Mouse (Mus musculus) neural tube, embryonic 10.5 days (tissue): ENCODE measurements around the gene Foxl1.
A peak's percentile ranks its signal among the peaks of the same experiment; 100 is the strongest.

Experiments
- DNase-seq: peaks from one replicate; pipeline ENCODE4 v3.0.0-alpha.2; 2017; ENCODE audit warnings: low spot score; ENCODE audit errors: extremely low spot score

Gene Foxl1

GRCm38 (mm10) chr8:121164017-121164469 lies 36.3 kb downstream of the Foxl1 start:
- no peak for DNase-seq

GRCm38 (mm10) chr8:121168033-121168432 lies 40.3 kb downstream of the Foxl1 start:
- DNase-seq = no peak

GRCm38 (mm10) chr8:121170116-121170515 lies 42.4 kb downstream of the Foxl1 start:
- no peak for DNase-seq

DNA sequence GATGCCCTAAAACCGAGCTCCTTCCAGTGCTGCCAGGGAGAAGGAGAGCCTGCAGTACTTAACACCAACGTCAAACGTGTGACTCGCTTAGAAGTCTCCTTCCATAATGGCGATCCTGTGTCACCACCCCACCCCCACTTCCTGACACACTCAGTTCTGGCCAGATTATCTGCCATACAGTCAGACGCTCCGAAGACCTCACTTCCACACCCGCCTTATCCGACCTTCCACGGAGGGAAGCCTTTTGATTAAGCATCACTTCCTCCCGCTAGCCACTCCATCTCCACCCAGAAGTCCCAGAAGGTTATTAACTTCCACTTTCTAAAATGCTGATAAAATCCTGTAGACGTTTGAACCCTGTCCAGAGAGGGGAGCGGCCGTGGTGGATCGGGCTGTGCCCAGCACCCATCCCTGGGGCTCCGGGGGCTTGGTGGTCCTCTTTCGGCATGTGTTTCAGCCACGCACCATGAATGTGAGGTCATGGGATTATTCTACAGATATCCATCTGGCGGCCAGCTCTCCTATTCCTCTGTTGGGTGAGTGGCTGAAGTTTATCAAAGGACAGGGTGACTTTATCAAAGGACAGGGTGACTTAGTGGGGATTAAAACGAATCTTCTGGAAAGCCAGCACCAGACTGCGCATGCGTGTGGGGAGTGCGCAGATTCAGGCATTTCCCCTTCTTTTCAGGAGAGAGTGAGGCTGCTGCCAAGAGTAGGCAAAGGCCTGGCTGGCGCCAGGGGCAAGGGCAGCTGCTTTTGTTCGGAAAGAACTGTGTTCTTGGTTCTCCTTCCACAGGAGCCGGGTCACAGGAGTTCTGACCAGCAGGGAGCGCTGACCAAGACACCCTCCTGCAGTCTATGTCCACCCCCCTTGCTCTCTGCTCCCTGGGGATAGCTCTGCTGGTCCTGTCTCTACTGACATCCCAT lies 43.1 kb downstream of the Foxl1 start:
- DNase-seq = no peak

DNA sequence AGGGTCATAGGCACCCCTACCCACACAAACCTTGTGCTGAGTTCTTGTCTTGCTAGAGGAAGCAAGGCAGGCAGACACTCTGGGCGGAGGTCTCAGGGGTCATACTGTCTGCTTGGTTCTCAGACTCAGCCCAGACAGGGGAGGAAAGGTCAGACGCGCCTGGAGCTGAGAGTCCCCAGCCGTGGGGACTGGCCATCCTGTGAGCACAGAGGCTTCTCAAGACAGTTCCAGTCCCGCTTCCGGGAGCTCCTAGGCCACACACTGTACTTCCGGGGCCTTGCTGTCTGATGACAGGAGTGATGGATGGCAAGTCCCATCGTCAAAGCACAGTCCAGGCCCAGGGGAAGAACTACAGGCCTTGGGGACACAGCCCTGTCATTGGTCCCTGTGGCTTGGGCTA lies 44.8 kb downstream of the Foxl1 start:
- no peak for DNase-seq

- peak; percentile 41 for DNase-seq
Observed at GRCm38 (mm10) chr8:121174178-121174577, 46.4 kb downstream of the Foxl1 start.

- DNase-seq = peak; percentile 42
Observed at GRCm38 (mm10) chr8:121174721-121175539, 47.2 kb downstream of the Foxl1 start.

DNA sequence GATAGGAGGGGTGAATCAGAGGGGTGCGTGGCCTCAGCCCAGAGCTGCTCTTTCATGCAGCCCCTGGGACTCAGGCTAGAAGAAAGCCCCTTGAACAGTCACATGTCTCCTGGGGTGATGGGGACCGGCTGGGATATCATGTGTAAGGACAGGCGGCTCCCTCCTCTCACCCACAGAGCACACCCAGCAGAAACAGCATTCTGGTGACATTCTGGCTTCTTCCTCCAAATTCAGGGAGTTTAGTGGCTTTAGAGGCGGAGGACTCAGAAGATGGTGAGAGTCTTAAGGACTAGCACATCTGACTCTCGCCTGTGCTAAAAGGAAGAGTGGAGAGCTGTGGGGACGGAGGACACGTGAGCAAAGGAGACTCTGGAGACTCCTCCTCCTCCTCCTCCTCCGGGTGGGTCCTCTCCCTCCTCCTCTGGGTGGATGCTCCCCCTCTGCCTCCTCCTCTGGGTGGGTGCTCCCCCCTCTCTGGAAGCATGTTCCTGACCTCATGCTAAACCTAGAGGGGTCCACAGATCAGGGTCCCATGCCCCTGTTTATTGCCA lies 47.9 kb downstream of the Foxl1 start:
- DNase-seq = no peak

DNA sequence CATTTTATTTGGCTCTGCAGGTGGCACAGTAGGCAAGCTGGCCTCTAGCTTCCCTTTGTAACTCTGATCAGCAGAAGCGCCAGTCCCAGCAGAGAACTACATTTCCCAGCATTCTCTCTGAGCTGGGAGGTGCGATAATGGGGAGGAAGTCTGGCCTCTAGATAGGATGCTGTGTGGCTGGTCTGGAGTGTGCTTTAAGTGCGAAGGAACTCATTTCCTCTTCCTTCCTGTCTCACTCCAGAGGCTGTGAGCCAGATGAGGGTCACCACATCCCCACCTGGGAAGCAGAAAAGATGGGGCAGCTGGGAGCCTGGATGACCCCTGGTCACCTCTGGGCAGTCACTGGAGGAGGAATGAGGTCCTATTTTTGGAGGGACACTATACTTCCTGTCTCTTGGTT lies 48.6 kb downstream of the Foxl1 start:
- peak; percentile 42 for DNase-seq
